Mouse (Mus musculus): ENCODE results near the gene Vamp2. TPM values are rescaled to one million over a fixed set of nuclear protein-coding genes. Genes with fewer than 3 reads are reported as not detected.

The Vamp2 gene
- polyA plus RNA-seq, 3 experiments from 2014 or later: 26.9 to 31.5 (median 27.3) TPM

DNA sequence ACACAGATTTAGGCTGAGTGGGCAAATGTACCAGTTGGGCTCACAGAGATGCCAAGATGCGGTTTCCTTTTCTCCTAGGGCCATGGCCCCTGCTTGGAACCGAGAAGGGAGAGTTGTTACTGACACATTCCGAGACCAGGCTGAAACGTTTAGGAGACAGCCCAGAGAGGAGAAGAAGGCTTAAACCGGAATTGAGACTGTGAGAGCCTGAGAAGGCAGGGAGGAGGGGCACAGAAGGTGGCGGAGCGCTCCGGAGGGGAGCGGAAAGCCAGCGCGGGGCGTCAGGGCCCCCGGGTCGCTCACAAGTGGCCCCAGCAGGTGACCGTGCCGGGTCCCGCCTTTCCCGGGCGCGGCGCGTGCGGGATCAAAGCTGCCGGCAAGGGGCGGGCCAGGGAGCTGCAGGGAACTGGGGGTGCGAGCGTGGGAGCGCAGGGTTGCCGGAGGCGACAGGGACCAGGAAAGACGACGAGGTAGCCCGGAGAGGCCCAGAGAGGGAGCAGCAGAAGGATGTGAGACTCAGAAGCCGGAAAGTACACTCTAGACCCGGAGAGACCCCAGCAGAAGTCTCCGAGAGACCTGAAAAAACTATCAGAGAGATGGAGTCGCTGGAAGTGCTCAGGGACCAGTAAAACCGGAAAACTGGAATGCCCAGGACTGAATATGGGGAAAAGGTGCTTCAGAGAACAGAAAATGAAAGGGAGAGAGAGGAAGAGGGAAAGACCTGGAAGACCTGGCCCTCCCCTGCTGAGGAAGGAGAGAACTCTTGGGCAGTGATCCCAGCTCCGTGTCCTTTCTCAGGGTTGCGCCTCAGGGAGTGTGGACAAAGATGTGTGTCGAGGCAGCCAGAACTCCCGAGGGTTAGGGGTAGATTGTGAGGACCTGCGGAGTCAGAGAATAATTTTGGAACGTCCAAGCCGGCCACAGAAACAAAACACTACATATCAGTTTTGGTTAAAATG, 29.7 kb downstream of the Vamp2 start:
- ATAC-seq: peak; percentile 27

- ATAC-seq: peak; percentile 39
Observed at GRCm38 (mm10) chr11:69118765-69119164, 30.5 kb downstream of the Vamp2 start.

GRCm38 (mm10) chr11:69119446-69120155, 31.3 kb downstream of the Vamp2 start:
- no peak for ATAC-seq

GRCm38 (mm10) chr11:69120221-69121000, 32.1 kb downstream of the Vamp2 start, which contains the start of gene Hes7:
TSS of gene Hes7 (plus strand) at chr11:69120404.
- ATAC-seq: no peak

- ATAC-seq: no peak
Observed at GRCm38 (mm10) chr11:69121001-69121740, 32.9 kb downstream of the Vamp2 start.

GRCm38 (mm10) chr11:69121741-69122335, 33.5 kb downstream of the Vamp2 start:
- ATAC-seq: no peak

GRCm38 (mm10) chr11:69122336-69122951, 34.2 kb downstream of the Vamp2 start, which contains the start of gene 9130213A22Rik:
TSS of gene 9130213A22Rik (minus strand) at chr11:69122589.
- no peak for ATAC-seq

DNA sequence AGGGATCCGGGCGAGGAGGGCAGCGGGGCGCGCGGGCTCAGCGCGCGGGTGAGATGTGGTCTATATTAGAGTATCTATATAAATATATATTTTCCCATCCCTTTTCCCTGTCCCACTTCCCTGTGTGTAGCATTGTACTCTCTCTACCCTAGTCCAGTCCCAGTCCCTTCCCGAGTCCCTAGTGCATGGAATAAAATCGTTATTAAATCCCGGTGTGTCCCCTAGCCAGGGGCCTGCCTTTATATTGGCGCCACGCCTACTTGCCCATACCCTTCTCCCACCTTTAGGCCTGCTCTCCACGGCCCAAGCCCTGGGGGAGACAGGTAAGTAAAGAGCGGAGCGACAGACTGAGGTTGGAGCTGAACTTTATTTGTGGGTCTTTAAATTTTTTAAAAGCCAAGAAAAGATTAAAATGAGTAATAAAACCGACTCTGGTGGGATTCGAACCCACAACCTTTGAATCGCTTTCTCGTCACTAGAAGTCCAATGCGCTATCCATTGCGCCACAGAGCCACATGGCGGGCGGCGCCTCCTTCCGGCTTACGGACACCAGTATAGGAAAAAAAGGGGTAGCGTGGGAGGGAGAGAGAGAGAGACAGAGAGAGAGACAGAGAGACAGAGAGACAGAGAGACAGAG, 34.9 kb downstream of the Vamp2 start:
- peak; percentile 11 for ATAC-seq

GRCm38 (mm10) chr11:69123693-69124497, 35.6 kb downstream of the Vamp2 start:
- ATAC-seq: peak; percentile 33

- peak; percentile 14 for ATAC-seq
Observed at GRCm38 (mm10) chr11:69124498-69124847, 36.2 kb downstream of the Vamp2 start.

- ATAC-seq: peak; percentile 49
Observed at GRCm38 (mm10) chr11:69125041-69125851, 37.0 kb downstream of the Vamp2 start.

- no peak for ATAC-seq
Observed at GRCm38 (mm10) chr11:69125852-69125918, 37.4 kb downstream of the Vamp2 start, which contains the start of gene Aloxe3. TSS of gene Aloxe3 (plus strand) at chr11:69125896.

DNA sequence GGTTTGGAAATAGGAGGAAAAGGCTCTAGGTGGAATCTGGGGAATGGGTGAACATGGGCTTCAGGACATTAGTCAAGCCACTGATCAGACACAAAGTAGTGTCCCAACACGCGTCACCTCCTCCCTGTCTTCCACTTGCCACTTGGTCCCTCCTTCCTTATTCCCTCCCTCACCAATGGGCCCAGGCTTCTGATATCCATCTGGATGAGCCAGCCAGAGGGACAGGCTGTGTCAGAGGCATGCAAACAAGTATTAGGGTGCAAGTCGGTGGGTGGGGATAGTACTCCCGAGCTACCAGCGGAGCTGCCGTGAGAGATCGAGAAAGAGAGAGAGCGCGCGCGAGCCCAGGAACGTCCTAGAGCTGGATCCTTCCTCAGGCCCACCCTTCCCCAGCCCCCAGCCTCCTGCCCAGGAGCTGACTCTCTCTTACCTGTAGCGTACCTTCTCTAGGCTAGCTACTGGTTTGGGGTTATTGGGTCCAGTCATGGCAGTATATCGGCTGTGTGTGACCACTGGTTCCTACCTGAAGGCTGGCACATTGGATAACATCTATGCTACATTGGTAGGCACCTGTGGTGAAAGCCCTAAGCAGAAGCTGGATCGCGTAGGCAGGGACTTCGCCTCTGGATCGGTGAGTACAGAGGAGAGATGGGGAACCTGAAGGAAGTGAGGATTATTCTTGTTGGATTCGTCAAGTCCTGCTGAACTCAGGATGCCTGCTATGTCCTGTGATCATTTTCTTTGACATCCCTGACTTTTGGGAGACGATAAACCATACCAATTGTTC, 37.8 kb downstream of the Vamp2 start:
- ATAC-seq: no peak

- no peak for ATAC-seq
Observed at GRCm38 (mm10) chr11:69126706-69127095, 38.4 kb downstream of the Vamp2 start.

- ATAC-seq: no peak
Observed at GRCm38 (mm10) chr11:69128426-69129122, 40.3 kb downstream of the Vamp2 start.

GRCm38 (mm10) chr11:69133566-69133922, 45.3 kb downstream of the Vamp2 start:
- no peak for ATAC-seq

- no peak for ATAC-seq
Observed at GRCm38 (mm10) chr11:69133923-69134621, 45.8 kb downstream of the Vamp2 start.

Measured in inflammation-experienced regulatory T-cells, adult 6 months (primary cell).